Mouse (Mus musculus): Measurements from ENCODE around the gene G6pc2. TPM values are rescaled to one million over a fixed set of nuclear protein-coding genes. Genes with fewer than 3 reads are reported as not detected.

The G6pc2 gene
- total RNA-seq (2017) = not detected in 2 replicates

DNA sequence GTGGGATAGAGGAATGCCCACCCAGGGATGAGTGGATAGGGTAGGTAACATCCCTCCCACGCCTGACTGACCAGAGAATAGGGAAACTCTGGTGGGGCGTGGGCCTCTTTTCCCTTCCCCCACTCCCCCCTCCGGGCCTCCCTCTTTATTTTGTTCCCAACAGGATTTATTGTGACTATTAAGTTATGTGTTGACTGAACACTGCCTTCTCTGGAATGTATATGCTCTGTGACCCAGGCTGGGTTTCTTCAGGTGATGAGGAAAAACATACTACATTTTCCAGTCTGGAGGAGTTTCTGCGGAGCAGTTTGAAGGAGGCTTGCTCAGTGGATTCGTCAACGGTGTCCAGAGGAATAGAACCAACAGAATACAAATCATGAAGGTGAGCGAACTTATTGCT lies at the start of gene G6pc2:
Gene G6pc2, plus strand, starts transcription at position 301 of the 400 bp plus-strand sequence.
- ATAC-seq (replicated peaks; ENCODE audit: low read depth, poor library complexity, severe bottlenecking) = no peak

DNA sequence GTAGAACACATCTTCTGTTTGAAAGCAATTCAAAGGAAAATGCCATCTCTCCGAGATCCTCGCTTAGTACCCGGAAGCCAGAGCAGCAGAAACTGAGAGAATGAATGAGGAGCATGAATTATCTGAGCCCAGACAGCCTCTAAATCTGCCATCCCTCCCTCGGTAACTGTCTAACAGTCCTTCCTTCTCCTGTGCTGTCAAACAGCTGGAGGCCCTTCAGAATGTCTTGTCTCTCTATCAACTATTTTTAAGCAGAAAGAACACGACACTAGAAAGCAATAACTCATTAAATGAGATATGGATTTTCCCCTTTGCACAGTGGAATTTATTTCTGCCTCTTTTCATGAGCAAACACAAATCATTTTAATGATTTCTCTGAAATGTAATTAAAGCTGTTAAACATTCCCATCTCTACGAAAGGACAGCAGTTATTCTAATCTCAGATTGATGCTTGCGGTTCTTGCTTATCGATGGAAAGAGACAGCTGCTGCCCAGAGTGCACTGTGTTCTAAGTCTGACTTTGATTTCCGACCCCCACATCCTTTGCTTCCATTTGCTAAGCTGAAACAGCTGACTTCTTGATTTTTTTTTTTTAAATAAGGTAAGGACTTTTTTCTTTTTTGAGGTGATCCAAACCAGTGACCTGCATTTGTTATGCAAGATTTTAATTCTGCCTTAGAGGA lies 40.3 kb upstream of the G6pc2 start:
- no peak for ATAC-seq (replicated peaks; ENCODE audit: low read depth, poor library complexity, severe bottlenecking)

DNA sequence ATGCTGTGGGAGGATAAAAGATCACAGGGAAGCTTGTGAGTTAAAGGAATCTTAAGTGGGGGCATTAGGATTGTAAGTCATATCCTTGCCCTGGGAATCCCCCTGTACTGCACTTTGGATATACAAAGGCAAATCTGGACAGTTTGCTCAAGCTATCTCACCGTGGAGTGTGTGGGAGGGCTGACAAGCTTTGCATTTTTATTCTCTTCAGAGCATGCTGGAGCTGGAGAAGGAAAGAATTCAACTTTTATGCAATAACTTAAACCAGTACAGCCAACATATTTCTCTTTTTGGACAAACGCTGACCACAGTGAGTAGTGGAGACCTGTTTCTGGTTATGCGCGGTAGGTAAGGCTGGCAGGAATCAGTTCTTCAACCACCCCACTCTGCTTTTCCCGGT lies 35.6 kb upstream of the G6pc2 start:
- no peak for ATAC-seq (replicated peaks; ENCODE audit: low read depth, poor library complexity, severe bottlenecking)

DNA sequence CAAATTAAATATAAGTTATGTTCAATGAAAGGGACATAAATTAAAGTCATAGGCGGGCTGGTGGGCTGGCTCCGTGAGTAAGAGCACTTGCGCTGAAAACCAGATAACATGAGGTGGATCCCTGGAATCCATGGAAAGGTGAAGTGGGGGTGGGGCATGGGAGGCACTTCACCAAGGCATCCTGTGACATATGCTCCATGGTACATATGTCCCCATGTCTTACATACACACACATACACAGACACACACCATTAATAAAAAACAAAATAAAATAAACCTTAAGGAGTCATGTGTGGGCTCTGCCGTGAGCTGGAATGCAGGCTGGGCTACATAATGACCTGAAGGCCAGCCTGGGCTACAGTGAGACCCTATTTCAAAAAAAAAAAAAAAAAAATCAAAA lies 31.2 kb upstream of the G6pc2 start:
- ATAC-seq (replicated peaks; ENCODE audit: low read depth, poor library complexity, severe bottlenecking) = no peak

DNA sequence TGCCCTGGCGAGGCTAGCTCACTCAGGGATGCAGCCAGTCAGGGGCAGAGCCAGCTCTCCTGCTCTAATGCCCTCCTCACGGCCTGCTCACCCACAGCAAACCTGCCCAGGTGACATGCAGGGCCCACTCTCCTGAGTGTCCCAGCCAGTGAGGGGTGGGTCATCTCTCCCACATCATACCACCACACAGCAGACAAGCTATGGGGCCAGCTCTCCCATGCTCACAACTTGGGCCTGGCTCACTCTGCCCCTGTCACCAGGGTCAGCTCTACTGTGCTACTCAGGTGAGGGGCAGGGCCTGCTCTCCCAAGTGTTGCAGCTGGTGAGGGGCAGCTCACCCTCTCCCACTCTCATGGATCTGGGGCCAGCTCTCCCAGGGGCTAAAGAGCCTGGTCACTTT lies 22.9 kb upstream of the G6pc2 start:
- ATAC-seq (replicated peaks; ENCODE audit: low read depth, poor library complexity, severe bottlenecking) = no peak

DNA sequence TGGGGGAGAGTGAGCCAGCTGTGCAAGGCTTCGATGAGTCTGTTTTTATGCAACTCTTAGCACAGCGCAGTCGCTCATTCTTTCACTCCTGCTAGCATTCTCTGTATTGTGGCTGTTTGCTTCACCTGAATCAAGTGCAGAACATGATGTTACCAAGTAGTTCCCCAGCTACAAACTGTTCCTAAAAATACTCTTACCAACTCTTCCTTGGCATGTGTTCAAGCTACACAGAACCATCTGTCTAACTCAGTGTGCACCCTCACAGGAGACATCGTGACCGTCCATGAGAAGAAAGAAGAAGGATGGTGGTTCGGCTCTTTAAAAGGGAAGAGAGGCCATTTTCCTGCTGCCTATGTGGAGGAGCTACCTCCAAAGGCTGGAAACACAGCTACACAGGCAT lies 22.1 kb upstream of the G6pc2 start:
- ATAC-seq (replicated peaks; ENCODE audit: low read depth, poor library complexity, severe bottlenecking) = no peak

DNA sequence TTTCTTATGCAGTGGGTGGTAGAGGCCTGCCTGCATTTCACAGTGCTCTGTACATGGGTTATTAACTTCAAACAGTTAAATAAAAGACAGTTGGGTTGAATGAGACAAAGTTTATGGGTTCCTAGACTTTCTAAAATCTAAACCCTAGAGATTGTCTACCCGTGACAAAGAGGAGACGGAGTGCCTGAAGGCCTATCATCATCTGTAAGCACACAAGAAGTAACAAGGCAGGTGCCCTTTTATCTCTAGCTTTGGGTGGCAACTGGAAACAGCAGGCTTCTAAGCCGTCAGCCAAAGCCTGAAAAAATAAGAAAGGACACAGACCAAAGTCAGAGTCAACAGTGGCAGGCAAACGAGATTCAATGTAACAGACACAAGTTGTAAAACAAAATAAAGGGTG lies 21.7 kb upstream of the G6pc2 start:
- no peak for ATAC-seq (replicated peaks; ENCODE audit: low read depth, poor library complexity, severe bottlenecking)

DNA sequence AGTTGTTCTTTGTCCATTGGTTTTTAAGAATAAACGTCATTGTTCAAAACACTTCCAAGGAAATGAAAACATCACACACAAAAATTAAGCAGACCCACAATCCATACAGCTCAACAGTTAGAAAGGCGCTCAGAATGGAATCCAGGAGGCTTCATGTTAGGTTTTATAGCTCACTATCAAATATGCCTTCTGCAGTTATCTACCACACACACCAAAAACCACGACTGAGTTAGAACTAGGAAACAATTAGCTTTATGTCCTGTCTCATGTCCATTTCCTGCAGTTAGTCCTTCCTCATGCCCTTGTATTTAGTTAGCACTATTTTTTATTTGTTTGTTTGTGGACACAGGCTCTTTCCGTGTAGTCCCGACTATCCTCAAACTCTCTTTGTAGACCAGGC lies 19.8 kb upstream of the G6pc2 start:
- ATAC-seq (replicated peaks; ENCODE audit: low read depth, poor library complexity, severe bottlenecking) = peak; percentile 77

DNA sequence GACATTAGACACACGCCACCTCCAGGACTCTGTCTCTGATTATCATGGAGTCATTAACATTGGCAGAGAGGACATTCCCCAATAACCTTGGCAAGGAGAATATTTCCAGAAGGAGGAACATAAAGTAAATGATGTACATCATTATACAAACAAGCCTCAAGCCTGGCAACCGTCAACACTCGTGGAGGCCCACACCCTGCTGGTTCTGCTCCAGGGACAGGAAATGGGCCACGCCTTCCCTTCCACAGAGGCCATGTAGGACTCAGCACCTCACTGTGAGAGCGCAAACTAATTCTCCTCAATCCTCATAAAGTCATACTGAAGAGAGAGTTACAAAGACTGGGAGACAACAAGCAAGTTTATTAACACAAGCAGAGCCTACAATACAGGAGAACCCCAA lies 17.3 kb upstream of the G6pc2 start:
- ATAC-seq (replicated peaks; ENCODE audit: low read depth, poor library complexity, severe bottlenecking) = no peak

DNA sequence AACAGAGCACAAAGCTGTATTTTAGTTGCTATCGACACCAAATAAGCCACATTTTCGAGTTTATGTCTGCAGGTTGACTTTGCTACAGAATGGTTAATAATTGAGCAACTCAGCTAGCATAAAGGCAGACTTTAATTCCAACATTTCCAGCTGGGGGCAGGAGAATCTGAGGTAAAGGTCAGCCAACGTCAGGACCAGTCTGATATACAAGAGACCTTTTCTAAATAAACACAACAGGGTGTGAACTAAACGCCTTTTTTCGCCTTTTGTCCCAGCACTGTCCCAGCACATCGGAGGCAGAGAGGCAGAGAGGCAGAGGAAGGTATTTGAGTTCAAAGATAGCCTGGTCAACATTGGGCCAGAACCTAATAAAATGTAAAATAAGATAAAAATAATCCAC lies 5.7 kb upstream of the G6pc2 start:
- no peak for ATAC-seq (replicated peaks; ENCODE audit: low read depth, poor library complexity, severe bottlenecking)

DNA sequence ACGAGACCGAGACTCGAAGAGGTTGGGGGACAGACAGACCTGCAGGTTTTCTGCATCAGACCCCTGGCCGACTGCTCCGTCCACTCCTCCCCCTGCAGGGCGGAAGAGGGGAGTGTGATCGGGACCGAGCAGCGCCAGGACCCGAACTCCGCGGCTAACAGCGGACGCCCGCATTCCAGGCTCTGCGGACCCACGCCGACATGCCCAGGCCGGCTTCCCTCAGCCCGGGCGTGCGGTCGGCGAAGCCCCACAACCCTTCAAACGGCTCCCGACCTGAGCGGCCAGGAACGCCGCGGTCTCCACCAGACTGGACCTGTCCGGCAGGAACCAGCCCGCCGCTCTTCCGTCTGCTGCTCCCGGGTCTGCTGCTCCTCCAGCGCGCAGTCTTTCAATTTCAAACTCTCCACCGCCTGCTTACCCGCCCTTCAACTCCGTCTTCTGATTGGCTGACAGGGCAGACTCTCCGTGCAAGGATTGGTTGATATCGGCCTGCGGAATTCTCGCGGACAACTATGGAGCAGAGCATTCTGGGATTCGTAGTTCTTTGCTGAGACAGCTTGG lies 5.0 kb upstream of the G6pc2 start, which contains the start of gene Spc25:
Gene Spc25, minus strand, starts transcription at position 404 of the 561 bp plus-strand sequence.
- ATAC-seq (replicated peaks; ENCODE audit: low read depth, poor library complexity, severe bottlenecking) = peak; percentile 100

DNA sequence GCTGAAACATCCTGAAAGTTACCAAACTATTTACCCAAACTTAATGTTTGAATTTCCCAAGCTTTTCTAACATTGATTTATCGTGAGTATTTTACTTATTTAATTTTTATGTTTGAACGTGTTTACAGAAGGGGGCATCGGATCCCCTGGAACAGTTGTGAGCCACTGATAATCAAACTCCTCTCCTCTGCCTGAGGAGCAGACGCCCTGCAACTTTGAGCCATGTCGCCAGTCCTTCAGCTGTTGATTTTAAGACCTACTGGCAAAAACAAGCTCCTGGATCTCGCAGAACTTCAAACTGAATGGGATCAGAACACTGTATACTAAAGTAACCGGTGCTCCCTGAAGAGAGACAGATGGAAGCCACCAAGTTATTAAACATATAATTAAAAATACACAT lies 4.3 kb upstream of the G6pc2 start:
- no peak for ATAC-seq (replicated peaks; ENCODE audit: low read depth, poor library complexity, severe bottlenecking)

DNA sequence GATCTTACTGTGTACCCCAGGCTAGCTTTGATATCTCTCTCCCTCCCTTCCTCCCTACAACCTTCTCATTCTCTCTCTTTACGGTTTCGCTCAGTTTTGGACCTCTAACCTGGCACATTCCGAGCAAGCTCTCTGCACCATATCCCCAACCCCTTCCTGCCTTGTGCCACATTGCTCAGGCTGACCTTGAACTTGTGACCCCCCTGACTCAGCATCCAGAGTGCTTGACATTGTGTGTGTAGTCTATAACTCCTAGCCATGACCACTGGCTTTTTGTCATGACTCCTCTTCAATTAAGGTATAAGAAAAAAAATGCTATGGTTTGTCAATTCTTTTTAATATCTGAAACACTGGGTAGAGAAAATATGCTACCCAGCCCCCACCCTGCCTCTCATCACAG lies 1.2 kb upstream of the G6pc2 start:
- no peak for ATAC-seq (replicated peaks; ENCODE audit: low read depth, poor library complexity, severe bottlenecking)

DNA sequence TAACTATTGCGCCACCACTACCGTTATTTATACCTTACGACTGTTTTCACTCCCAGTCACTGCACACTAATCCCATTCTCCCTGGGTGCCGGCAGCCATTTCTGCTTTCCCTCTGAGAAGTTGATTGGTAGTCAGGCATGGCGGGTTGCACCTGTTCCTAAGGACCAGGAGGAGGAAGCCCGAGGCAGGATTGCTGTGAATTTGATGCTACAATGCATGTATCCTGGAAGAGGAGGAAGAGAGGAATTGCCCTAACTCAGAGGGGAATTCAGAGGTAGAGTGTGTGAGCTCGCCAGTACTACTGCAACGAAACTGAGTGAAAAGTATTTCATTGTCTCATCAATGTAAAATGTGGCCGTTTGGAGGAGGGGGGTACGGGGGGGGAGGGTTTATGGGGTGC lies 1.8 kb downstream of the G6pc2 start:
- no peak for ATAC-seq (replicated peaks; ENCODE audit: low read depth, poor library complexity, severe bottlenecking)

DNA sequence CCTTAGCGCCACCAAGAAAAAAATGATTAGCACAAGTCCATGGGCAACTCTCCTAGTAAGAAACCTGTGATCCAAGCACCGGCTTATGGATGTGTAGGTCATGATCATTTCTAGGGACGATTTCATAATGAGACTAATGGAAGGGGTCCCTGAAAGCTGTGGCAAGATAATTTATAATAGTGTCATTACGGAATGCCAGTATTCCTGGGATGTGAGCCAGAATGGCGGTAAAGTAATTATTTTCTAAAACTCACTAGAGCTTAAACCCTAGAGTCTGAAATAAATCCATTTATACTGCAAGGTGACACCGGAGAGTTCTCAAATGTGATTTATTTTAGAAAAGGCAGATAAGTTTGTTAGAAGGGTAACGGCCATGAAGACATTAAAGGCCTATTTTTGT lies 4.4 kb downstream of the G6pc2 start:
- no peak for ATAC-seq (replicated peaks; ENCODE audit: low read depth, poor library complexity, severe bottlenecking)

DNA sequence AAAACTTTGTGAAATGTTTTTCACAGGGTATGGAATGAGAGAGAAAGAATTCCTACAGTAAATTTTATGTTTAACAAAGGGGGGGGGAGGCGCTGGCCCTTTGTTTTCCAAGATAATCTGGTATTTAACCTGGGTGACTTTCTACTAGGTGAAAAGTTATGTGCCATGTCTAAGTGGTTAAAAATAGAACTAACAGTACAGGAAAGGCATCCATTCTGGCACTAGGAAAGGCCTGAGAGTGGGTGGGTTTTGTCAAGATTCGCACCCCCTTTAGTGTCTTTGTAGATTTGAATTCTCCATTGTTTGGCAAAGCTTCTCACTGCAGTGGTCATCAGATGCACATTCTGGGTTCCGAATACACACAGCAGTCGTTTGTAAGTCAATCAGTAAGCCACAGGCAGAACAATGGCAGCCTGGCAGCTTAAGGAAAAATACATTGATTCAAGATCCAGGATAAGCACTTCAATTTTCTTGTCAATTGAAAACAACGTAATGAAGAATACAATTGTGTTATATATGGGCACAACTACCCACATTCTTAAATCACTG lies 11.1 kb downstream of the G6pc2 start:
- no peak for ATAC-seq (replicated peaks; ENCODE audit: low read depth, poor library complexity, severe bottlenecking)

DNA sequence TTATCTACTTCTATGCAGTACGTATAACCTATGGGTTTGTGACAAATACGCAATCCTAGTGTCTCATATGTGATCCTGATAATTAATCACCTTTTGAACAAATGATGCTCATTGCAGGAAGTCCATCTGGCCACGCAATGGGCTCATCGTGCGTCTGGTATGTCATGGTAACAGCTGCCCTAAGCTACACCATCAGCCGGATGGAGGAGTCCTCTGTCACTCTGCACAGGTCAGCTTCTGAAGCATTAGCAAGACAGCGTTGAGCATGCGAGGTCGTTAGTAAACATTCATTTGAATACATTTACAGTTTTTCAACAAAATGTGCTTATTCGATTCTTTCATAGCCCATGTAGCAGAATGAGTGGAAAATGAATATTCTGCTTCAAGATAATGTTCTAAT lies 11.9 kb downstream of the G6pc2 start:
- ATAC-seq (replicated peaks; ENCODE audit: low read depth, poor library complexity, severe bottlenecking) = no peak

DNA sequence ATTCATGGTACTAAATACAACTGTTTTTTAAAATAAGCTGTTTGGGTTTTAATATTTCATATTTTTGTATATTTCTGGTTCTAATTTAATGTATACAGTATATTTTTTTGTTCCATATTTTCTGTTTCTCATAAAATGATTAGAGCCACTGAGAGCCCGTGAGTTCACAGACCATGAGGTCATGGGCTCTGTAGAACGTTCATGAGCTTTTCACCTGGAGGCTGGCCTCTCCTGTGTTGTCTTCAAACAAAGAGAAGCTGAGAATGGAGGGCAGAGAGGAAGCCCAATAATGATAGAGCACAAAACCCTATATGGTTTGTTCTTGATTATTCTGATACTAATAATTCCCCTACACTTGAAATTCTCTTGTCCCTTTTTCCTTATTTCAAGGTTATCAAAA lies 13.9 kb downstream of the G6pc2 start:
- ATAC-seq (replicated peaks; ENCODE audit: low read depth, poor library complexity, severe bottlenecking) = no peak

DNA sequence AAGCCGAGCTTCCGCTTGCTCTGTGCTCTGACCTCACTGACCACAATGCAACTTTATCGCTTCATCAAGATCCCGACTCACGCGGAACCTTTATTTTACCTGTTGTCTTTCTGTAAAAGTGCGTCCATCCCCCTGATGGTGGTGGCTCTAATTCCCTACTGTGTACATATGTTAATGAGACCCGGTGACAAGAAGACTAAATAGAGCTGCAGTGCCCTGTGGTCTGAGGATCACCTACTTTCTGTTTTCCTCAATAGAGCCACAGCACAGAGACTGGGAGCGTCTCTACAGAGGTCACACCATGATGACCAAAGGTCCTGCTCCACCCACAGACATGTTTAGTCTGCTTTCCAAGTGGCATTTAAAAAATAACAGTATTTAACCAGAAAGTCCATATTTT lies 16.0 kb downstream of the G6pc2 start:
- ATAC-seq (replicated peaks; ENCODE audit: low read depth, poor library complexity, severe bottlenecking) = no peak

DNA sequence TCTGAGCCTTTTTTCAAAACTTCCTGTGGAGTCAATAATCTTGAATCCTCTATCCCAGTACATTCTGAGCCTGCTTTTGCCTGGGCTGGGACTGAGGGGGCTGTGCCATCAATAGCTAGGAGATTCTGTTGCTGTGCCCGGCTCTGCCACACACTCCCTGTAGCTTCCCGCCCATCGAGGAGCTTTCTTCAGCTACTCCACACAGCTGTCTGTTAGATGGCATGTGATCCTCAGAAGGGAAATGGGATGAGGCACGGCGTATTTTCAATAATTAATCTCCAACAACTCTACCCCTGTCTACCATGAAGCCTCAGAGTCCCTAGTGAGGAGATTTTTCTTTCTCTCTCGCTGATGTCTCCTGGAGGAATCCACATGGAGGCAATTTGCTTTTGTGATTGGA lies 17.8 kb downstream of the G6pc2 start:
- ATAC-seq (replicated peaks; ENCODE audit: low read depth, poor library complexity, severe bottlenecking) = no peak

DNA sequence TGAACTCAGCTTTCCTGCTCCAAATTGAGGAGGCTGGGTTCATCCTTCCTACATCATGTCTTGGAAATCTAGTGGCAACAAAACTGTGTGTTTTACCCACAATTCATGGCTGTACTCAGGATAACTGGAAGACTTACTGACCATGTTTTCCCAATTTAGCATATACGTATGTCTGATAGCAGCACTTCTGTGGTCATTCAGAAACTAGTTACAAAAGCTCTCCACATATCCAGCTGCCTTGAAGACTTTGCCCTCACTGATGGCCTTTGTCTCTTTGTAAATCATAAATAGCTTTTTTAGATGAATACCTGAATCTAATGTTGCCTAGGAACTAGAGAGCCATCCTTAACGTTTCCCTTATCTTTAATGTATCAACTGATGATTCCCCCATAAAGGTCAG lies 19.3 kb downstream of the G6pc2 start:
- ATAC-seq (replicated peaks; ENCODE audit: low read depth, poor library complexity, severe bottlenecking) = no peak

DNA sequence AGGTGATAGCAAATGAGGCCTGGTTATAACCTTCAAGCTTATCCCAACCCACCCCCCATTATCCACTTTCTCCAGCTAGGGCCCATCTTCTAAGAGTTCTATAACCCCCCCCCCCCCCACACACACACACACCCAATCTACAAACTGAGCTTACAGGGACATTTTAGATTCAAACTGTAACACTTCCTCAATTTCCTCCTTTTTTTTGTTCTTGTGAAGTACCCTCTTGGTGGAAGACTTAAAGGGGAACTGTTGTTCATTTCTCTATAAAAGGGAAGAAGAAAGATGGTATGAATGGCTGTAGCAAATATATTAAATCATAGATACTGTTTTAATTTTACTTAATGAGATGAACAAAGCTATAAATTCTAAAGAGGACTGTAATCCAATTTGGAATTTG lies 21.2 kb downstream of the G6pc2 start:
- peak; percentile 65; the same call in 1 of the 2 replicates for ATAC-seq (replicated peaks; ENCODE audit: low read depth, poor library complexity, severe bottlenecking)
